Mouse (Mus musculus) heart, adult 2 months (tissue): ENCODE measurements around the gene Plekhm1. TPM values are rescaled to one million over a fixed set of nuclear protein-coding genes. Genes with fewer than 3 reads are reported as not detected.
A peak's percentile ranks its signal among the peaks of the same experiment; 100 is the strongest.

Experiments used
- DNase-seq, 2 experiments: peaks; one replicate each; pipeline ENCODE4 v3.0.0; 2021
- H3K27ac ChIP-seq: fragments of 200-600 bp; 2 replicates; pipeline ENCODE4 v1.8.1; 2022
- H3K27me3 ChIP-seq: fragments of 200-500 bp; 2 replicates; pipeline ENCODE4 v1.6.1; 2012; ENCODE audit warnings: mild to moderate bottlenecking, low read length, inconsistent platforms, mixed read lengths; ENCODE audit not compliant: control insufficient read depth, insufficient read depth
- H3K36me3 ChIP-seq: fragments of 200-500 bp; 2 replicates; pipeline ENCODE4 v1.6.1; 2012; ENCODE audit warnings: low read length, inconsistent platforms; ENCODE audit not compliant: control insufficient read depth, insufficient read depth
- H3K4me1 ChIP-seq: fragments of 200-500 bp; 2 replicates; pipeline ENCODE4 v1.6.1; 2011; ENCODE audit warnings: low read length; ENCODE audit not compliant: control insufficient read depth, insufficient read depth
- H3K4me3 ChIP-seq: fragments of 200-600 bp; 2 replicates; pipeline ENCODE4 v1.8.1; 2022
- H3K79me2 ChIP-seq: fragments of 200-500 bp; replicated peaks from 2 replicates; pipeline ENCODE4 v1.6.1; 2012; ENCODE audit warnings: mild to moderate bottlenecking, inconsistent platforms, low read length, moderate library complexity, mixed read lengths; ENCODE audit not compliant: control insufficient read depth, insufficient read depth
- H3K9ac ChIP-seq: fragments of 200-500 bp; 2 replicates; pipeline ENCODE4 v1.6.1; 2012; ENCODE audit warnings: low read depth, mild to moderate bottlenecking, control low read depth, inconsistent platforms, low read length, mixed read lengths
- CTCF ChIP-seq: fragments of 200-600 bp; IDR thresholded peaks from 2 replicates; pipeline ENCODE4 v1.8.1; 2022; ENCODE audit warnings: antibody characterized with exemption, mild to moderate bottlenecking, moderate library complexity
- EP300 ChIP-seq: fragments of 200-500 bp; IDR thresholded peaks from 2 replicates; pipeline ENCODE4 v1.6.1; 2011; ENCODE audit warnings: low read depth, low read length, control low read depth; ENCODE audit not compliant: insufficient read depth
- POLR2A ChIP-seq: fragments of 200-500 bp; IDR thresholded peaks from 2 replicates; pipeline ENCODE4 v1.6.1; 2011; ENCODE audit warnings: mild to moderate bottlenecking, low read depth, low read length, control low read depth; ENCODE audit not compliant: insufficient read depth
- WGBS: fragments of 180-500 bp; shearing (Covaris S2); methylation state at CpG from one replicate; pipeline ENCODE4 v1.1.7; 2018; 5-methylcytosine and 5-hydroxymethylcytosine counted together
- intact Hi-C: fragments of 180-260 bp; cut with DNase I; formaldehyde crosslinking; loops from one replicate; pipeline ENCODE4 v1.15.1; 2025
- polyA plus RNA-seq: library from polyadenylated mRNA; depleted of rRNA; stranded (reverse); fragments of >200 nt; gene quantifications from 2 replicates; pipeline ENCODE4 v1.2.3, GENCODE M21; 2012
- total RNA-seq, 2 experiments: library from RNA; stranded (reverse); gene quantifications; 2 replicates each; pipeline ENCODE4 v1.2.3; 2021

The Plekhm1 gene
- total and polyA plus RNA-seq, 3 experiments, result 10.2 to 11.9 (median 10.6) TPM

DNA sequence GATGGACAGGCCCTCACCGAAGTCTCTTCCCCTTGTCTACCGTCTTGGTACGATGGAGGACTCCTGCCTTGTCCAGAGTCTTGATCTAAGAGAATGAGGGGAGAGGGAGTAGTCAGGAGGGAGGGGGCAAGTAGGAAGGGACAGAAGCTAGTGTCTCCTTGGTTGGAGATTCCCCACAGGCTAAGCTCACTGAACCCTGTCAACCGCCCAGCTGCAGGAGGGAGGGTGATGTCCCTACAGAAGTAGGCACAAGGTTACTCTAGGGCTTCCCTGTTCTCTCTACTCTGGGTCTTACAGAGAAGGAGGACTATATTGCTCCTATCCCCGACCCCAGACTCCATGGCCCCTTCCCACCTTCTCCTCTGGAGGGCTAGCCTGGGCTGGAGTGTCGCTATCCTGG, 73.8 kb downstream of the Plekhm1 start:
- H3K4me3 ChIP-seq, result no peak overlapping the region
- H3K9ac ChIP-seq, result no peak overlapping the region
- H3K4me1 ChIP-seq, result peaks cover 2% of the 10 kb centered on the region
- TF ChIP-seq EP300 (no peak), POLR2A (no peak), CTCF (no peak)
- DNase-seq, result no peak
- no peaks in the 10 kb centered on the region for H3K36me3 ChIP-seq
- H3K27me3 ChIP-seq, result no peaks in the 10 kb centered on the region
- intact Hi-C loops, result no loop called here
- no peak overlapping the region for H3K27ac ChIP-seq
- WGBS, result 93% methylated on average over 6 of the region's 6 CpGs
- H3K79me2 ChIP-seq, result no peaks in the 10 kb centered on the region

DNA sequence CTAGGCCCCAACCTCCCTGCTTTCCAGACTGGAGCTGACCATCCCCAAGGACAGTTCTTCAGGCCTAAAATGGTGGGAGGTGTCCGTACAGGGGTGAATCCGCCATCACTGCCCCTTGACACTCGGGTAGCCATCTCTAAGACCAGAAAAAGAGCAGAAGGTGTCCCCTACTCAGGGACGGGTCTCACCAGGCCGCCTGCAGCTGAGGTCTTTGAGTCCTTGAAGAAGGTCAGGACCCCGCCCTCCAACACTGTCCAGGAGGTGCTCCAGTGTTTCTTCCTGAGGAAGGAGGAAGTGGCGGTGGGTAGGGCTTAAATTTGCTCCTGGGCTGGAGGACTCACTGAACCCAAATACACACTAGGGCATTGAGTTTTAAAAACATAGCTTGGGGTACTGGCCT, 74.4 kb downstream of the Plekhm1 start:
- intact Hi-C loops, result no loop called here
- 77% methylated on average over 7 of the region's 7 CpGs for WGBS
- Histone ChIP-seq H3K27me3 (no peaks in the 10 kb centered on the region), H3K4me1 (peaks cover 2% of the 10 kb centered on the region), H3K9ac (no peak overlapping the region), H3K27ac (no peak overlapping the region), H3K4me3 (no peak overlapping the region), H3K79me2 (no peaks in the 10 kb centered on the region), H3K36me3 (no peaks in the 10 kb centered on the region)
- no peak for DNase-seq
- TF ChIP-seq POLR2A, result no peak

DNA sequence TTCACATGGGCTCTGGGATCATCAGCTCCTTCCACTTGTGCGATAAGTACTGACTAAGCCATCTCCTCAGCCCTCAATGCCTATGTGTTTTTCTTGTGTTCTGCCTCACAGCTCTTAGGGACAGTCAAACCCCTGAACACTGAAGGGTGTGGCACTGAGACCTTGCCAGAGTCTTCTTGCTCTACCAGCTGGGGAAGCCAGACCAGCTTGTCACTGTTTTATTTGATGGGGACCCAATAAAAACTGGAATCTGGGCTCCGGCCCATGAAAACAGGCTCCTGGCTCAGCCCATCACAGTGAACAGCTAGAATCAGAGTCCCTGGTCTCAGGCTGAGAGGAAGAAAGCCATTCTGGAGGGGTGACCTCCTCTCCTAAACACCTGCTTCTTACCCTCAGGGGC, 75.3 kb downstream of the Plekhm1 start:
- Histone ChIP-seq H3K36me3 (no peaks in the 10 kb centered on the region), H3K4me3 (no peak overlapping the region), H3K27me3 (no peaks in the 10 kb centered on the region), H3K27ac (no peak overlapping the region), H3K4me1 (no peaks in the 10 kb centered on the region; the same call in 1 of the 2 replicates), H3K79me2 (no peaks in the 10 kb centered on the region), H3K9ac (no peak overlapping the region)
- intact Hi-C loops, result no loop called here
- DNase-seq, result peak in 1 of 2 experiments; percentile 73
- 81% methylated on average over 2 of the region's 2 CpGs for WGBS
- TF ChIP-seq CTCF (no peak), POLR2A (no peak), EP300 (no peak)

DNA sequence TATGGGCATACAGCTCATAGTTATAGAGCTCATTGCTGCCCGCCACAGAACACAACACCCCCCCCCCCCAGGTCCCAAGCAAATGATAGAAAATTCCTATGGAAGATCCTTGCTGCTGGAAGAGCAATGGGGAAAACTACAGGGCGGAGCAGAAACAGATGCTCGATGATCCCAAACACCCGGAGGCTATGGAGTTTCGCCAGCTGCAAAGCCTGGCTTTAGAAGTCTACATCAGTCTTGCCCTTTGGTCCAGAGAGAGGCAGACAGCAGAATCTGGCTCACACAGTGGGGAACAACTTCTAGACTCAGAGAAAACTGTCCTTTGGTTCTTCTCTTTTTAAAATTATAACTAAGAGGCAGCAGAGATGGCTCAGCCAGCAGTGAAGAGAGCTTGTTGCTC, 76.9 kb downstream of the Plekhm1 start:
- Histone ChIP-seq H3K27me3 (no peaks in the 10 kb centered on the region), H3K9ac (no peak overlapping the region), H3K27ac (no peak overlapping the region), H3K79me2 (no peaks in the 10 kb centered on the region), H3K4me3 (no peak overlapping the region), H3K36me3 (no peaks in the 10 kb centered on the region), H3K4me1 (no peaks in the 10 kb centered on the region; the same call in 1 of the 2 replicates)
- no peak for TF ChIP-seq CTCF
- no peak for TF ChIP-seq POLR2A
- TF ChIP-seq EP300, result no peak
- WGBS, result 82% methylated on average over 5 of the region's 5 CpGs
- no peak for DNase-seq
- intact Hi-C loops, result loop anchor here (2.0 kb wide), 1 partner anchor 65 kb away; no protein-coding TSS in a partner anchor

DNA sequence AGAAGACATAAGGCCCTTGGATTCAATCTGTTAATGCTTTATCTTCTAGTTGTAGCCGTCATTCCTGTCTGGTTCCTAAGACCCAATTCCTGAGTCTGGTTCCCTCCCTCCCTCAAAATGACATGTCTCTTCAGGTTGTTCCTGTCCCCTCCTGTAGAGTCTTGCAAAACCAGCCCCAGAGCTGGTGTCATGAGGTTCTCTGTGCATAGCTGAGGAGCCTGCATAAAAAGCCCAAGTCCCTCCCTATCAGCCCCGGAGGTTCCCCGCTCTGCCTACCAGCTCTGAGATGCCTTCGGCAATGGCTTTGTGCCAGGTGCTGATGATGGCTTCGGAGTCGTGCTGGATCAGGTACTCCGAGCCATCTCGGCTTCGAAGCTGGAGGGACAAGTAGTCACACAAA, 77.6 kb downstream of the Plekhm1 start:
- Histone ChIP-seq H3K27ac (no peak overlapping the region), H3K9ac (no peak overlapping the region), H3K79me2 (no peaks in the 10 kb centered on the region), H3K4me1 (no peaks in the 10 kb centered on the region; the same call in 1 of the 2 replicates), H3K4me3 (no peak overlapping the region), H3K27me3 (no peaks in the 10 kb centered on the region), H3K36me3 (no peaks in the 10 kb centered on the region)
- intact Hi-C loops, result loop anchor here (1.0 to 2.0 kb wide), 2 partner anchors 66 to 221 kb away; no protein-coding TSS in a partner anchor
- 87% methylated on average over 9 of the region's 9 CpGs for WGBS
- TF ChIP-seq POLR2A, result no peak
- no peak for TF ChIP-seq CTCF
- TF ChIP-seq EP300, result no peak
- no peak for DNase-seq

DNA sequence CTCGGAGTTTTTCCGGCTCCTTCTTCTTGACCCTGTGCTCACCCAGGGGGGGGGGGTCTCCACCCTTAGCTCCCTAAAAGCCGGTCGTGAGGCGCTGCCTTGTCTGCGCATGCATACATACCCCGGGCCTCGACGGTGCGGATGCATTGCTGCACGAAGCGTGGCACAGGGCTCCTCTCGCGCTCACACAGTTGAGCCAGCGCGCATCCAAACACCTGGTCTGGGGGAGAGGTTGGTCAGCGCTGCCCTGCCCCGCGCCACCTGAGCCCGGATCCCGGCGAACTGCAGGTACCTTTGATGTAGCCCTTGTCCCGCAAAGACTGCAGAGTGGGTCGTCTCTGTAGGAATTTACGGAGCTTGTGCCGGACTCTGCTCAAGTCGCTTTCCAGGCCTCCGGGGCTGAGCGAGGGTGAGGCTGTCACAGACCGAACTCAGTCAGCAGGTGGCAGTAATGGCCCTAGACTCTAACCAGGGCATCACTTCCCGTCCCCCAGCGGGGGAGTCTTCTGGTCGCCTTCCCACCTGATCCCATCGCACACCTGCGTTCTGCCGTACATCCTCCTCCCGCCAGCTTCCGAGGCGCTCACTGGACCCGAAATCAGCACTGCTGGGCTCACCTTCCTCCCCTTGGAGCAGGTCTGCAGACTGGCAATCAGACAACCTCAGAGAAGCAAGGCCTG, 78.6 kb downstream of the Plekhm1 start:
- DNase-seq, result peak; percentile 33 to 52
- 51% methylated on average over 40 of the region's 40 CpGs for WGBS
- Histone ChIP-seq H3K4me1 (no peaks in the 10 kb centered on the region; the same call in 1 of the 2 replicates), H3K27me3 (no peaks in the 10 kb centered on the region), H3K9ac (no peak overlapping the region), H3K4me3 (no peak overlapping the region), H3K27ac (no peak overlapping the region), H3K36me3 (no peaks in the 10 kb centered on the region), H3K79me2 (no peaks in the 10 kb centered on the region)
- TF ChIP-seq POLR2A, result no peak
- TF ChIP-seq CTCF, result peak; percentile 70
- intact Hi-C loops, result loop anchor here (1.0 to 2.0 kb wide), 2 partner anchors 67 to 222 kb away; no protein-coding TSS in a partner anchor
